Mouse (Mus musculus) gastrocnemius, adult 8-10 months (tissue): Measurements from ENCODE around the gene Ltk. TPM values are rescaled to one million over a fixed set of nuclear protein-coding genes. Genes with fewer than 3 reads are reported as not detected.
"Not testable (repeated sequence)": the region's sequence is repeated elsewhere in the genome, so short reads cannot be mapped to it uniquely, and the experiment has no call there.

Experiments
- DNase-seq, 2 experiments: peaks; one replicate each; pipeline ENCODE4 v3.0.0; 2022; ENCODE audit warnings: low spot score in 2 of 2
- total RNA-seq, 4 experiments: library from RNA; stranded (reverse); gene quantifications; 2 replicates each; pipeline ENCODE4 v1.2.4; 2022

The Ltk gene
- total RNA-seq, 4 experiments from 2014 or later = not detected

GRCm38 (mm10) chr2:119758844-119759835 is 1.1 kb downstream of the Ltk start:
- no peak for DNase-seq

- no peak for DNase-seq
Measured at GRCm38 (mm10) chr2:119758101-119758843, 2.0 kb downstream of the Ltk start.

DNA sequence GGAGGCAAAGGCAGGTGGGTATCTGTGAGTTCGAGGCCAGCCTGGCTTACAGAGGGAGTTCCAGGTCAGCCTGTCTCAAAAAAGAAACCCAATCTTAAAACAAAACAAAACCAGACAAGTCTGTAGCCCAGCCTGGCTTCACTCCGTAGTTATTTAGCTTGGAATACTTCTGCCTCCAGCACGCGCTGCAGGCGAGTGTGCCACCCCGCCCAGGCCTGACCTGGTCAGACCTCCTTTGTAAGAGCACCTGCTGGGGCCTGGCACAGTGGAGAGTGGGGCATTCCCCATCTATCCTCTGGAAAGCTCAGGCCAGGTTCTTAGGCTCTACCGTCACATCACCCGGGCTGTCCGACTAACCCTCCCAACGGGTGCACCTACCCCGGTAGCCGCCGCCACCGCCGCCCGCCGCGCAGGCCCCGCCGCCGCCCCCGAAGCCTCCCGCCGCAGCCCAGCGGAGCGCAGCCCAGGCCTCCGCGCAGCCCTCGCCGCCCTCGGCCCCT is 2.6 kb downstream of the Ltk start:
- no peak for DNase-seq

DNA sequence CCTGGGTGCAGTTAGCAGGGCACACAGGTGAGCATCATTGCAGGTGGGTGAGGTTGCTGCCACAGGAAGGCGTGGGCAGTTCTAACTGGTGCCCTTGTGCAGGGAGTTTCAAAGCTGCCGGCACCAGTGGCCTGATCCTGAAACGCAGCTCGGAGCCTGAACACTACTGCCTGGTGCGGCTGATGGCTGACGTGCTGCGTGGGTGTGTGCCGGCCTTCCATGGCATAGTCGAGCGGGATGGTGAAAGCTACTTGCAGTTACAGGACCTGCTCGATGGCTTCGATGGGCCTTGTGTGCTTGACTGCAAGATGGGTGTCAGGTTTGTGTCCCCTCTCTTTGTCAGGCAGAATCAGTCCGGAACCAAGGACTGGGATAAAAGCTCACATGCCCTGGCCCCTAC is 11.0 kb downstream of the Ltk start:
- DNase-seq = no peak

DNA sequence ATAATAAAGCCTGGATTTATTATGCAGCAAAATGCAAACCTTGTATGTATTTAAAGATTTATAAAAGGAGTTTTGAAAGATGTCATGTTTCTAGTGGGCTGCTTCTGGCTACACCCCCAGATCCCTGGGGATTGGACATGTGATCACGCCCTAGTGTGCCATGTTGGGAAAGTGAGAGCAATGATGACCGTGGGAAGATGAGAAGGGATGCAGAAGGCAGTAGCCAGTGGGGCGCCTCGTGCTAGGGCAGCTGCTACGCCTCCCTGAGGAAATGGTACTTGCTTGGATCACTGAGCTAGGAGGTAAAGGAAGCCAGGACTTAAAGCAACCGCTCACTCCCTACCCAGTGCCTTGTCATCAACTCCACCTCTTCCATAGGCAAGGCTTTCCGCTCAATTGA is 12.7 kb downstream of the Ltk start:
- no peak for DNase-seq

DNA sequence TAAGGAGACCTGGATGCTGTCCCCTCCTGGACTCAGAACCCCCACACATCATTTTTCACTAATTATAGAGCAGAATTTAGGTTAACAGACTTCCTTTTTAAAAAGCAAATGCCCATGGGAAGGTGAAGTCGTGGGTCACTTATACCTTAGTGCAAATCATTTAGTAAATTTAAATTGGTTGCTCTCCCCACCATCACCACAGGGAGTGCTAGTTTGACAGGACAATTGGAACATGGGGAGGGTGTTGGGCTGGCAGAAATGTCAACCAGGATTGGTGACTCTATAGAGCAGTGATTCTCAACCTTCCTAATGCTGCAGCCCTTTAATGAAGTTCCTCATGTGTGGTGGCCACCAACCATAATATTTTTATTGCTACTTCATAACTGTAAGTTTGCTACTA is 14.9 kb downstream of the Ltk start:
- DNase-seq = no peak

DNA sequence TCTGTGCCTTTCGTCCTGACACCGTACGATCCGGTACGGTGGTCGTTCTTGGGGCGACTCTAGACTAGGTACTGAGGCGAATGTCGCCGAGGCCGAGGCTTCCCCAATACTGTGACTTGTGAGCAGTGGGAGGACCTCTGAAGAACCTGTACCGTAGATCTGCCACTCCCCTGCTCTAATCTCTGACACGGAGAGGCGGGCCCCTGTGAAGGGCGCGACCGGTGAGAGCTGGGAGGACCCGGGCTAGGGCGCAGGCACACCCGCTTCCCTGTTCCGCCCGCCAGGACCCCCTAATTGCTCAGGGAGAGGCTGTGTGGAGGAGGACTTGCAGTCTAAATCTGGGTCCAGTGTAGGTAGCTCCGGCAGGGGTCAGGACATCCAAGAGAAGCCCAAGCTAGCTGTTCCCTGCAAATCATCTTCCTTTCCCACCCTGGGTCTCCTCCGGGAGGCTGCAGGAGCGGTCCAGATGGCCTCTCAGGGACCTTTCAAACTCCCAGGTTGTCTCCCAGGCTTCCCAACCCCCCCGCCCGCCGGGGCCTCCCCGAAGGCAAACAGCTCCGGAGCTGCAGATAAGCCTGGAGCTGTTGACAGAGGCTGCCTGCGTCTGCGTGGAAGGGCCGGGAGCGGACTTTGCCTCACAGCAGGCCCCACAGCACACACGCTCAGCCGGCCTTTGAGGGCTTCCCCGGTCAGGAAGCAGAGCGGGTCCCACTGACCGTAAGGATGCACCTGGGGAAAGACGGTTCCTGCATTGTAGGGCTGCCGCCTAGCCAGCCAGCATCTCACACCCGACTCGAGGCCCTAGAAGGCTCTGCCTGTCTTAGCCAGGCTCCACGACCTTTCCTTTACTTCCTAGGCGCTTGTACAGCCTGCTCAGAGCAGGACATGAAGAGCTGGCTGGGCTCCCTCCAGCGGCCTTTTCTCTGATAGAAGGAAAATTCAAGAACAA is 15.8 kb downstream of the Ltk start:
- no peak for DNase-seq

- DNase-seq = no peak
Measured at GRCm38 (mm10) chr2:119743808-119744162, 16.4 kb downstream of the Ltk start.

DNA sequence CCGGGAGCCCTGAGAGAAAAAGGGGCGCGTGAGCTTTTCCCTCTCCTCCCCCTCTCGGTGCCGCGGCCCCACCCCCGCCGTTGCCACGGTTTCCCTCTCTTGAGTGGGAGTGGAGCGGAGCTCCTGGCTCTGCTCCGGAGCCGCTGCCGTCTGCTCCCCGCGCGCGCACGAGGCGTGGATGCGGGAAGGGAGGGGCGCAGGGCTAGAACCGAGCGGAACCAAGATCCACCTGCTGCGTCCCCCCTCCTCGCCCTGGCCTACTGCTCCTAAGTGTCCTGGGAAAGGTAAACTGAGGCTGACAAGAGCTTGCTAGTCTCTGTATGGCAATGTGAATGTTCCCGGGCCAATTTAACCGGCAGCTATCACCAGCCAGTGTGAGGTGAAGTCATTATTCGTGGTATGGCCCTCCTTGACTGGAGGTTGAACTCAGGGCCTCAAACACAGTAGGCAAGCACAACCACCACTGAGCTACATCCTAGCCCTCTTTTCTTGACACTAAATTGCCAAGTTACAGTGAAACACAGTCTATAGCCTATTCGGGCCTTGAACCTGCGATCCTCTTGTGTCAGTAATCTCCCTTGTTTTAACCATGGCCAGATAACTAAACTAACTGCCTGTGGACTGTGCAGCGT is 16.9 kb downstream of the Ltk start:
- no peak for DNase-seq

GRCm38 (mm10) chr2:119742461-119743175 is 17.6 kb downstream of the Ltk start:
- DNase-seq = no peak

DNA sequence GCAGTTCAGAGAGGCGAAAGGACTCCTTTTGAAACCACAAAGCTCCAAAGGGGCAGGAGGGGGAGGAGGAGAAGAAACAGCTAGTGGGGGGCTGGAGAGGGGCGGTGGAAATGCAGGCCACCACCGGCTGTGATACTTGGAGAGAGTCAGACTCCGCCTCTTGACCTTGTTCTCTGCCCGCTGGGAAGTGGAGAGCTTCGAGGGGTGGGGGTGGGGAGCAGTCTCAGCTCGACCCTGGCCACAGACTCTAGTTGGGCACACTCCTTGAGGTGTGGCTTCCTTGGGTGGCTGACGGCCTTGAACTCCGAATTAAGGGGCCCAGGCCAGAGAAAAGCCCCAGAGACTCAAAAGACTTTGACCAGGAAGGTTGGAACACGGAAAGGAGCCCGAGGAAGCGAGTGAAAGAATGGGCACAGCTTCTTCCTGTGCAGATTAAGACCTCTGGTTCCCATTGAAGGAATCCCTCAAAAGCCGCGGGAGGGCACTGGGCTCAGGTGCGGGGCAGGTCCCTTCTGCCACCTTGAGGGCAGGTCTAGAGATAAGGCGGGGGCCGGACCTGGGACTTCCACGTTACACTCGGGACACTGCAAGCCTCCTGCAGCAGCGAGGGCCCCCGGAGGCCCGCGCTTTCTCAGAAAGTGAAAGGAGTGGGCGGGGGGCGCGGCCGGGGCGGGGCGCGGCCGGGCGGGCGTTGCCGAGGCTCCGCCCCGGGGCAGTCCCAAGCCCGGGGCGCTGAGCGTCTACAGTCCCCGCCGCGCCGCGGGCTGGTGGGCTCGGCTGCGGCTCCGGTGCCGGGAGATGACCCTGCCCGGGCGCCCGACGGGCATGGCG is 18.4 kb downstream of the Ltk start, which contains the start of gene Itpka:
Gene Itpka, plus strand, starts transcription at position 757 of the 831 bp plus-strand sequence.
- peak in 1 of 2 experiments; percentile 19 for DNase-seq

DNA sequence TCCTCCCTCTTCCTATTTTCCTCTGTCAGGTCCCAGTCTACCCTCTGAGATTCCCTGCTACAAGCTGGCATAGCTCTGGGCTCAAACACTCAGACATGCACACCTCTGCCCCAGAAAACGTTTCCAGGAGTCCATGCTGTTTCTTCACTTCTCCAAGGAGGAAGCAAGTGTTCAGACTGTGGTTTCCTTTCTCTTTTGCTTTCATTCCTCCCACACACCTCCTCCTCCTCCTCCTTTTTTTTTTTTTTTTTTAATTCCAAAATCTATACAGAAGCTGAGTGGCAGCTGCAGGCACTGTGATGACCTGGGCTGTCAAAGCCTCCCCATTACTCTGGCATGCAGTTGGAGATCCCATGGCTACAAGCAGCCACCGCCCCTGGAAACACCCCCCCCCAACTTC is 19.7 kb downstream of the Ltk start:
- DNase-seq = no peak

DNA sequence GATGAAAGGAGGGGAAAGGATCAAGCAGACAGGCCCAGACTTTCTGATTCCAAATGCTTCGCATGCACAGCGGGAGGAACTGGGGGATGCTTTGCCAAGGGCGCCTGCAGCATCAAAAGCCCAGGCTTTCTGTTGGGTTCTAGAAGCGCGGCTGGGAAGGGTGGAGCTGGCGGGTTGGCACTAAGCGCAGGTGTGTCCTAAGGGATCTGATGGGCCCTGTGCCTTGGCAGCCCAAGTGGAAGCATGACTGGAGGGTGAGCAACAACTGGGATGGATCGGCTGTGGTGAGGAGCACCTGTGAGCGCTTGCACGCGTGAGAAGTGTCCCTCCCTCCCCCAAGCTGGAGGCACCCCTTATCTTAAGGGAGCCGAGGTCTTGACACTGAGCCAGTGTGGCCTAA is 23.1 kb downstream of the Ltk start:
- DNase-seq = no peak

DNA sequence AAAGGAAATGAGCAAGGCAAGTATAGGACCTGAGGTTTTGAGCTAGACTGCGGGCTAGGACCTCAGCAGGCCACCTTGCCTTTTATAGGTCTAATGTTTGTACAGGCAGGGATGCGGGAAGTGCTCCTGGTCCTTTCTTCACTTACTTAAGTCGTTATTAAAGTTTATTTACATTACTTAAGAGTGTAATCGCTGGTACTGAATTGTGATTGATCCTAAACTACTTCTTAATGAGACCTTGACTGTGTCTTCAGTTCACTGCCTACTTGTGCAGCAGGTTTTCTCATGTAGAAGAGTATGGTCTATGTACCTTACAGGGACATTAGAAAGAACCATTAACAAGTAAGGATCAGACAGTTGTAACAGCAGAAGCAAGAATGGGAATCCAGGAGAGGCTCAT is 29.5 kb downstream of the Ltk start:
- DNase-seq = no peak

DNA sequence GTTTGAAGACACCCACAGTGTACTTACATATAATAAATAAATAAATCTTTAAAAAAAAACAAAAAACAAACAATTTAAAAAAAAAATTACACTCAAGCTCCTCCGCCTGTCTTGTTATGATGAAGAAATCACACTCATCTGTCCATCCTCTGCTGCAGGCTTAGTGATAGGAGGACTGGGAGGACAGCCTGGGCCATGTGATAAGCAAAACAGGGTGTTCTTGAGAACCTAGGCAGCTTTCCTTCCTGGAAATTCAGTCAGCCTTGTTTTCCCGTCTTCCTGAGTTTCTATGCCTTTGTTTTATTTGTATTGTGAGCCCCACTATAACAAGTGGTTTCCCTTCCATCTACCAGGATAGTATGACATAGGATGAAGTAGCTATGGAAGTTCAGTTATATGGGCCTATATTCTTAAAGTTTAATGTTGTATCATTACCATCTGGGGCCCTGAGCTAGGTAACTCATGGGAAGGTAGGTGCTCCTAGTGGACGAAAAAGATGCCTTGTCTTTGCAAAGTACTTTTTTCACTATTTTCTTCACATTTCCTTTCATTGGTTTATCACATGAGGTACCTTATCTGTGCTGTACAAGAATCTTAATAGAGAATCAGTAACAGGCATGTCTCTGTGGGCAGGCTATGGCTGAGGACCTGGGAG is 32.3 kb downstream of the Ltk start:
- no peak for DNase-seq

- no peak for DNase-seq
Measured at GRCm38 (mm10) chr2:119721070-119721469, 39.2 kb downstream of the Ltk start.

DNA sequence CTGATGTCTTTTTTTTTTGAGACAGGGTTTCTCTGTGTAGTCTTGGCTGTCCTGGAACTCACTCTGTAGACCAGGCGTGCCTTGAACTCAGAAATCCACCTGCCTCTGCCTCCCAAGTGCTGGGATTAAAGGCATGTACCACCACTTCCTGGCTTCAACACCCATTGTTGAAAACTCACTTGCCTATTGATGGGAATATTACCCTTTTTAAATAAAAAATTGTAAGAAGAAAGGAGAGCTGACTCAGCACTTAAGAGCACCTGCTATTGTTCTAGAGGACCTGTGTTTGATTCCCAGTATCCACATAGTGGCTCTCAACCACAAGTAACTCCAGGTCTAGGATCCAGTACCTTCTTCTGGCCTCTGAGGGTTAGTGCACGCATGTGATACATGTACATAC is 44.4 kb downstream of the Ltk start:
- not testable (repeated sequence) for DNase-seq

- DNase-seq = no peak
Measured at GRCm38 (mm10) chr2:119710011-119710410, 50.2 kb downstream of the Ltk start.

GRCm38 (mm10) chr2:119707676-119708075 is 52.6 kb downstream of the Ltk start:
- DNase-seq = no peak
